Mouse (Mus musculus) CH12.LX (cell line): Measurements from ENCODE around the gene Ccdc65. TPM values are rescaled to one million over a fixed set of nuclear protein-coding genes. Genes with fewer than 3 reads are reported as not detected.

Experiments
- DNase-seq: peaks from one replicate; pipeline ENCODE4 v3.0.0-alpha.2; 2013; ENCODE audit errors: extremely low read depth
- H3K27ac ChIP-seq: 2 replicates; pipeline ENCODE4 v1.5.1; 2012; ENCODE audit warnings: low read depth, mild to moderate bottlenecking, control low read depth, moderate library complexity; ENCODE audit not compliant: insufficient read depth
- H3K27me3 ChIP-seq: replicated peaks from 2 replicates; pipeline ENCODE3; 2012; ENCODE audit warnings: inconsistent platforms
- H3K36me3 ChIP-seq, 2 experiments: replicated peaks in 1 of 2; 2 replicates each; pipeline versions ENCODE3 to v1.6.1; 2012; ENCODE audit warnings: inconsistent platforms in 1 of 2, low read length in 1 of 2, mild to moderate bottlenecking in 1 of 2, mixed read lengths in 1 of 2, moderate library complexity in 1 of 2; ENCODE audit not compliant: control insufficient read depth in 1 of 2, insufficient read depth in 1 of 2
- H3K4me1 ChIP-seq, 2 experiments: 2 replicates each; pipeline ENCODE4 v1.6.1; 2012; ENCODE audit warnings: inconsistent platforms in 1 of 2, moderate library complexity in 1 of 2; ENCODE audit not compliant: insufficient read depth in 2 of 2, control insufficient read depth in 1 of 2
- H3K4me2 ChIP-seq: 2 replicates; pipeline ENCODE4 v1.6.1; 2012; ENCODE audit warnings: low read depth, mild to moderate bottlenecking, control low read depth; ENCODE audit not compliant: poor library complexity, insufficient read depth, severe bottlenecking
- H3K4me3 ChIP-seq, 3 experiments: fragments of 150-350 bp in 1 of 3; sonication (generic) in 1 of 3; replicated peaks in 1 of 3; 2 replicates each; pipeline versions ENCODE3 to v1.5.1; 2011 to 2012; ENCODE audit warnings: low read depth in 2 of 3, low read length in 2 of 3, mild to moderate bottlenecking in 2 of 3, moderate library complexity in 2 of 3, control low read depth in 1 of 3, improper control_type of control experiment in 1 of 3, inconsistent platforms in 1 of 3, mixed read lengths in 1 of 3; ENCODE audit not compliant: poor library complexity in 1 of 3
- H3K79me2 ChIP-seq: replicated peaks from 2 replicates; pipeline ENCODE4 v1.6.1; 2012; ENCODE audit warnings: mild to moderate bottlenecking, moderate library complexity; ENCODE audit not compliant: control insufficient read depth, poor library complexity, insufficient read depth, severe bottlenecking; ENCODE audit errors: extremely low read depth
- H3K9ac ChIP-seq: 2 replicates; pipeline ENCODE4 v1.6.1; 2012; ENCODE audit warnings: low read depth, mild to moderate bottlenecking, control low read depth, moderate library complexity; ENCODE audit not compliant: insufficient read depth
- H3K9me3 ChIP-seq: replicated peaks from 2 replicates; pipeline ENCODE3; 2012; ENCODE audit warnings: low read length, inconsistent platforms, mixed read lengths
- CHD1 ChIP-seq: IDR thresholded peaks from 2 replicates; pipeline ENCODE4 v1.6.1; 2012; ENCODE audit warnings: low read depth, low read length, improper control_type of control experiment, inconsistent platforms
- CHD2 ChIP-seq: IDR thresholded peaks from 2 replicates; pipeline ENCODE4 v1.6.1; 2011; ENCODE audit warnings: low read length, improper control_type of control experiment
- ELF1 ChIP-seq: IDR thresholded peaks from 2 replicates; pipeline ENCODE4 v1.6.1; 2014; ENCODE audit warnings: low read depth, mild to moderate bottlenecking, inconsistent platforms, low read length, improper control_type of control experiment
- EP300 ChIP-seq: IDR thresholded peaks from 2 replicates; pipeline ENCODE4 v1.6.1; 2011; ENCODE audit warnings: low read length, improper control_type of control experiment
- ETS1 ChIP-seq: conservative IDR thresholded peaks from 2 replicates; pipeline ENCODE4 v1.6.1; 2012; ENCODE audit warnings: low read depth, mild to moderate bottlenecking, inconsistent platforms, low read length, improper control_type of control experiment, moderate library complexity
- HCFC1 ChIP-seq: IDR thresholded peaks from 2 replicates; pipeline ENCODE4 v1.6.1; 2012; ENCODE audit warnings: low read depth, mild to moderate bottlenecking, inconsistent platforms, low read length, improper control_type of control experiment
- JUN ChIP-seq: IDR thresholded peaks from 2 replicates; pipeline ENCODE4 v1.6.1; 2011; ENCODE audit warnings: low read depth, mild to moderate bottlenecking, low read length, improper control_type of control experiment, moderate library complexity; ENCODE audit not compliant: insufficient read depth
- JUND ChIP-seq: conservative IDR thresholded peaks from 2 replicates; pipeline ENCODE4 v1.6.1; 2011; ENCODE audit warnings: low read depth, low read length, improper control_type of control experiment
- KAT2A ChIP-seq: IDR thresholded peaks from 2 replicates; pipeline ENCODE4 v1.6.1; 2012; ENCODE audit warnings: low read length, improper control_type of control experiment, inconsistent platforms; ENCODE audit not compliant: insufficient replicate concordance
- MAZ ChIP-seq: IDR thresholded peaks from 2 replicates; pipeline ENCODE4 v1.6.1; 2012; ENCODE audit warnings: low read depth, mild to moderate bottlenecking, inconsistent platforms, low read length, improper control_type of control experiment, moderate library complexity
- MEF2A ChIP-seq: IDR thresholded peaks from 2 replicates; pipeline ENCODE4 v1.6.1; 2014; ENCODE audit warnings: low read depth, mild to moderate bottlenecking, inconsistent platforms, low read length, improper control_type of control experiment, borderline replicate concordance
- MXI1 ChIP-seq: IDR thresholded peaks from 2 replicates; pipeline ENCODE4 v1.6.1; 2011; ENCODE audit warnings: mild to moderate bottlenecking, low read depth, low read length, improper control_type of control experiment
- NELFE ChIP-seq: IDR thresholded peaks from 2 replicates; pipeline ENCODE4 v1.6.1; 2011; ENCODE audit warnings: low read depth, low read length, improper control_type of control experiment
- NRF1 ChIP-seq: IDR thresholded peaks from 2 replicates; pipeline ENCODE4 v1.6.1; 2014; ENCODE audit warnings: low read depth, mild to moderate bottlenecking, inconsistent platforms, low read length, improper control_type of control experiment, moderate library complexity
- PAX5 ChIP-seq: IDR thresholded peaks from 2 replicates; pipeline ENCODE4 v1.6.1; 2012; ENCODE audit warnings: low read length, inconsistent platforms, mixed read lengths
- POLR2A ChIP-seq: IDR thresholded peaks from 2 replicates; pipeline ENCODE4 v1.6.1; 2011; ENCODE audit warnings: low read depth, mild to moderate bottlenecking, improper control_type of control experiment, low read length
- POLR2AphosphoS2 ChIP-seq: IDR thresholded peaks from 2 replicates; pipeline ENCODE4 v1.6.1; 2011; ENCODE audit warnings: low read depth, low read length, improper control_type of control experiment
- RAD21 ChIP-seq: IDR thresholded peaks from 2 replicates; pipeline ENCODE4 v1.6.1; 2011; ENCODE audit warnings: low read depth, mild to moderate bottlenecking, low read length, improper control_type of control experiment, moderate library complexity
- SIN3A ChIP-seq: IDR thresholded peaks from 2 replicates; pipeline ENCODE4 v1.6.1; 2012; ENCODE audit warnings: low read length, improper control_type of control experiment, inconsistent platforms
- TBP ChIP-seq: conservative IDR thresholded peaks from 2 replicates; pipeline ENCODE4 v1.6.1; 2011; ENCODE audit warnings: low read depth, low read length, improper control_type of control experiment
- TCF12 ChIP-seq: IDR thresholded peaks from 2 replicates; pipeline ENCODE4 v1.6.1; 2014; ENCODE audit warnings: low read depth, mild to moderate bottlenecking, inconsistent platforms, low read length, improper control_type of control experiment
- UBTF ChIP-seq: IDR thresholded peaks from 2 replicates; pipeline ENCODE4 v1.6.1; 2012; ENCODE audit warnings: low read depth, mild to moderate bottlenecking, inconsistent platforms, low read length, improper control_type of control experiment, moderate library complexity
- USF1 ChIP-seq: IDR thresholded peaks from 2 replicates; pipeline ENCODE4 v1.6.1; 2014; ENCODE audit warnings: low read depth, mild to moderate bottlenecking, inconsistent platforms, low read length, improper control_type of control experiment
- ZMIZ1 ChIP-seq: IDR thresholded peaks from 2 replicates; pipeline ENCODE4 v1.6.1; 2012; ENCODE audit warnings: low read depth, mild to moderate bottlenecking, inconsistent platforms, low read length, improper control_type of control experiment
- ZNF384 ChIP-seq: IDR thresholded peaks from 2 replicates; pipeline ENCODE4 v1.6.1; 2012; ENCODE audit warnings: low read depth, low read length, improper control_type of control experiment, inconsistent platforms
- dilution Hi-C: fragments of 300-500 bp; cut with MboI; formaldehyde crosslinking; loops from 2 replicates; pipeline ENCODE4 v1.14.3; 2020; ENCODE audit warnings: low sequenced_read_pairs; ENCODE audit not compliant: extremely low pct_unique_long_range_greater_than_20kb, extremely low pct_ligation_motif_present
- in situ Hi-C: fragments of 300-500 bp; cut with MboI; formaldehyde crosslinking; loops from 3 replicates; pipeline ENCODE4 v1.14.3; 2019; ENCODE audit warnings: low sequenced_read_pairs, low pct_ligation_motif_present, low pct_unique_long_range_greater_than_20kb, mixed read lengths
- polyA plus RNA-seq: library from polyadenylated mRNA; unstranded; fragments of >175 nt; gene quantifications from 2 replicates; pipeline ENCODE4 v1.2.1, GENCODE M21; 2012; ENCODE audit warnings: low read depth; ENCODE audit not compliant: insufficient read length
- total RNA-seq, 2 experiments: library from RNA; depleted of rRNA; stranded (reverse); fragments of 300-350 nt in 1 of 2; fragments of >200 nt in 1 of 2; gene quantifications; 2 replicates each; pipeline ENCODE4 v1.2.3; 2012 to 2014

Ccdc65 gene
- total and polyA plus RNA-seq, 3 experiments = 0.11 to 0.13 TPM; not detected in 1

DNA sequence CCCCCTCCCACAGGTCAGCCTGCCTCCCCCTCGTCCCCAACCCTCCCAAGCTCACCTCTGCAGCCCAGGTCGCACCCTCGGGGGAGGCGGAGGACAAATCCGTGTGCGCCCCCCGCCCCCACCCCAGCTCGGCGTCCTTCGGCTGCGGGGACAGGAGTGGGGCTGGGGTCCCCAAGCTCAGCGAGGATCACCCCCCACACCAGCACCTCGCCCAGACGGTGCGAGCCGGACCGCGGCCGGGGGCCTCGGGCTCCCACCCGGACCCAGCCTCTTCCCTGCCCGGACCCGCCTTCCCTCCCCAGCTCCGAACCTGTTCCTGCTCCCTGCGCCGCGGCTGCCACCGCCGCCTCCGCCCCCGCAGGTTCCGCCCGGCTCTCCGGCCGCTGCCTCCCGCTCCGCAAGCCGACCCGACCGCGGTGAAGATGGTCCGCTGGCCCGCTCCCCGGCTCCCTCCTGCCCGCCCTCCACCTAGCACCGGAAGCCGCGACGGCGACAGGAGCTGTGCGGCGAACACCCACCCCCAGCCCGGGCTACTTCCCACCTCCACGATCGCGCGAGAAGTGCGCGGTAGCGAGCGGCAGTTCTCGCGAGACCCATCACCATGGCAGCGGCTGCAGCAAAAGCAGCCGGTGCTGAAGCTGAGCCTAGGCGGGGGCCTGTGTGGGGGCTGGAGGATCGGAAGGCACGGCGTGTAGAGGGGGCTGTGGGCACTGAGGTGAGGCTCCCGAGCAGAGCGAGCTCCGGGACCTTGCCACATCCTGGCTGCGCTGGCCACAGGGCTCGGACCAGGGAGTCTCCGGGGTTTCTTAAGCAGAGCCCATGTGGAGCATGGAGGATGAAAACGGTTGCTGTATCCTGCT, 54.9 kb downstream of the Ccdc65 start, which contains the start of gene Arf3:
Gene Arf3 (minus strand): TSS at position 545 of the 860 bp plus-strand sequence.
- peak within 1 kb of the TSS; percentile 48; the same call in 1 of the 2 replicates for H3K27ac ChIP-seq
- dilution Hi-C loops = no loop called here
- TF ChIP-seq POLR2AphosphoS2 = peak; percentile 33; the same call in 1 of the 2 replicates
- TF ChIP-seq TCF12 = peak; percentile 88
- TF ChIP-seq ELF1 = peak; percentile 90
- peak; percentile 95 for TF ChIP-seq NELFE
- TF ChIP-seq UBTF = peak; percentile 78; the same call in 1 of the 2 replicates
- peak; percentile 18 for TF ChIP-seq MAZ
- TF ChIP-seq POLR2A = peak; percentile 88
- TF ChIP-seq TBP = 0 out of 2 replicates have a peak, but pooled peaks have one; percentile 40
- TF ChIP-seq SIN3A = peak; percentile 89
- TF ChIP-seq PAX5 = no peak
- TF ChIP-seq JUND = no peak
- no peak for TF ChIP-seq CHD1
- TF ChIP-seq HCFC1 = peak; percentile 81
- TF ChIP-seq MEF2A = peak; percentile 52; the same call in 1 of the 2 replicates
- TF ChIP-seq CHD2 = peak; percentile 100
- peak; percentile 94 for TF ChIP-seq ZMIZ1
- TF ChIP-seq ZNF384 = no peak
- peak; percentile 98 for TF ChIP-seq MXI1
- TF ChIP-seq EP300 = no peak

DNA sequence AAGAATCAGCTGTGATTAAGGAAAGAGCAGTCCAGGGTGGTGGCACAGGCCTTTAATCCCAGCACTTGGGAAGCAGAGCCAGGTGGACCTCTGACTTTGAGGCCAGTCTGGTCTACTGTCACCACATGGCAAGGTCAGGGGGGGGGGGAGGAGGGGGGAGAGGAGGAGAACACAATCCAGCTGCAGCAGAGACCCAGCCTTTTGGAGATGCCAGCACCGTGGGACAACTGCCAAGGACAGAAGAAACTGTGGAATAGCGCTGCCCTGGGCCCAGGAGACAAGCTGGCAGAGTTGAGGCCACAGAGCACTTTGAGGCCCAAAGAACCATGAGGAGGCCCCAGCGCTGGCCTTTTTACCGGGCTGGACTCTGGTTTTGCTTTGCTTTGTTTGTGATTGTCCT, 57.9 kb downstream of the Ccdc65 start:
- H3K79me2 ChIP-seq = peaks cover 19% of the 10 kb centered on the region
- no peak overlapping the region for H3K9ac ChIP-seq
- DNase-seq = no peak
- H3K4me1 ChIP-seq = peaks cover 6 to 22% of the 10 kb centered on the region in 2 experiments
- TF ChIP-seq HCFC1 (no peak), NRF1 (no peak), PAX5 (no peak), NELFE (no peak), RAD21 (no peak), JUN (no peak), KAT2A (no peak), ETS1 (no peak), TBP (no peak), EP300 (no peak), SIN3A (no peak), TCF12 (no peak), ZMIZ1 (no peak), USF1 (no peak), ELF1 (no peak)
- H3K9me3 ChIP-seq = no peaks in the 10 kb centered on the region
- peaks cover under 1 to 16% of the 10 kb centered on the region in 2 experiments for H3K36me3 ChIP-seq
- H3K4me3 ChIP-seq = no peak overlapping the region
- in situ Hi-C loops = no loop called here
- dilution Hi-C loops = no loop called here
- H3K27me3 ChIP-seq = no peaks in the 10 kb centered on the region
- H3K27ac ChIP-seq = no peak overlapping the region
- no peak overlapping the region for H3K4me2 ChIP-seq

More for the DNA sequence above, 54.9 kb downstream of the Ccdc65 start, which contains the start of gene Arf3:
- H3K9me3 ChIP-seq = no peaks in the 10 kb centered on the region
- peak within 1 kb of the TSS; percentile 87 to 94 (median 88) for H3K4me3 ChIP-seq
- H3K79me2 ChIP-seq = peaks cover 40% of the 10 kb centered on the region
- peaks cover 10 to 38% of the 10 kb centered on the region in 2 experiments for H3K36me3 ChIP-seq
- peaks cover 6 to 31% of the 10 kb centered on the region in 2 experiments for H3K4me1 ChIP-seq
- H3K4me2 ChIP-seq = peak within 1 kb of the TSS; percentile 80
- DNase-seq = peak; percentile 97
- H3K27me3 ChIP-seq = no peaks in the 10 kb centered on the region
- H3K9ac ChIP-seq = peak within 1 kb of the TSS; percentile 85
- in situ Hi-C loops = no loop called here
